Mouse (Mus musculus) heart, postnatal 25 days (tissue): ENCODE data around the gene Prrt4. TPM values are rescaled to one million over a fixed set of nuclear protein-coding genes. Genes with fewer than 3 reads are reported as not detected.
A peak's percentile ranks its signal among the peaks of the same experiment; 100 is the strongest.
"Not testable (repeated sequence)": the region's sequence is repeated elsewhere in the genome, so short reads cannot be mapped to it uniquely, and the experiment has no call there.

ENCODE experiments used
- DNase-seq: peaks from one replicate; pipeline ENCODE4 v3.0.0; 2022; ENCODE audit warnings: low spot score
- intact Hi-C: fragments of 180-260 bp; cut with DNase I; formaldehyde crosslinking; loops from one replicate; pipeline ENCODE4 v1.15.1; 2025
- total RNA-seq, 2 experiments: library from RNA; stranded (reverse); gene quantifications; 2 replicates each; pipeline ENCODE4 v1.2.3; 2021

Prrt4 gene
- 1 to 10 TPM; 3.1 to 3.6 TPM for total RNA-seq

GRCm38 (mm10) chr6:29178888-29179658 lies at the start of gene Prrt4:
Prrt4 (minus strand) TSS chr6:29179584.
- intact Hi-C loops: no loop called here
- peak; percentile 46 for DNase-seq

GRCm38 (mm10) chr6:29217717-29218116 lies 38.3 kb upstream of the Prrt4 start:
- intact Hi-C loops, DNase-seq: not testable (repeated sequence)

GRCm38 (mm10) chr6:29215881-29216501 lies 36.6 kb upstream of the Prrt4 start, which contains the start of gene Impdh1:
Impdh1 (minus strand) TSS chr6:29216364.
- DNase-seq: peak; percentile 71
- intact Hi-C loops: no loop called here

- no peak for DNase-seq
- intact Hi-C loops: no loop called here
Measured at GRCm38 (mm10) chr6:29215181-29215580, 35.8 kb upstream of the Prrt4 start.

GRCm38 (mm10) chr6:29214776-29215175 lies 35.4 kb upstream of the Prrt4 start:
- no peak for DNase-seq
- intact Hi-C loops: no loop called here

GRCm38 (mm10) chr6:29214245-29214644 lies 34.9 kb upstream of the Prrt4 start:
- DNase-seq: no peak
- intact Hi-C loops: no loop called here

GRCm38 (mm10) chr6:29213436-29213835 lies 34.1 kb upstream of the Prrt4 start:
- intact Hi-C loops: no loop called here
- DNase-seq: no peak

GRCm38 (mm10) chr6:29211806-29212492 lies 32.6 kb upstream of the Prrt4 start:
- DNase-seq: peak; percentile 74
- intact Hi-C loops: no loop called here

GRCm38 (mm10) chr6:29211146-29211545 lies 31.8 kb upstream of the Prrt4 start:
- intact Hi-C loops: no loop called here
- no peak for DNase-seq

- no peak for DNase-seq
- intact Hi-C loops: no loop called here
Measured at GRCm38 (mm10) chr6:29210231-29210936, 31.0 kb upstream of the Prrt4 start.

- intact Hi-C loops: no loop called here
- no peak for DNase-seq
Measured at GRCm38 (mm10) chr6:29208178-29208577, 28.8 kb upstream of the Prrt4 start.

- no peak for DNase-seq
- intact Hi-C loops: no loop called here
Measured at GRCm38 (mm10) chr6:29207017-29207416, 27.6 kb upstream of the Prrt4 start.

- intact Hi-C loops: no loop called here
Measured at GRCm38 (mm10) chr6:29206006-29206405, 26.6 kb upstream of the Prrt4 start.

GRCm38 (mm10) chr6:29204932-29205614 lies 25.7 kb upstream of the Prrt4 start:
- no peak for DNase-seq
- intact Hi-C loops: loop anchor here (1.0 kb wide), 2 partner anchors 35 to 74 kb away; partner anchors contain the start of gene Fam71f2

More at GRCm38 (mm10) chr6:29206006-29206405, 26.6 kb upstream of the Prrt4 start:
- DNase-seq: no peak

- no peak for DNase-seq
- intact Hi-C loops: no loop called here
Measured at GRCm38 (mm10) chr6:29203861-29204585, 24.6 kb upstream of the Prrt4 start.

GRCm38 (mm10) chr6:29203096-29203495 lies 23.7 kb upstream of the Prrt4 start:
- no peak for DNase-seq
- intact Hi-C loops: no loop called here

GRCm38 (mm10) chr6:29201988-29202387 lies 22.6 kb upstream of the Prrt4 start:
- no peak for DNase-seq
- intact Hi-C loops: no loop called here

GRCm38 (mm10) chr6:29201341-29201740 lies 22.0 kb upstream of the Prrt4 start:
- intact Hi-C loops: no loop called here
- no peak for DNase-seq

GRCm38 (mm10) chr6:29200496-29200895 lies 21.1 kb upstream of the Prrt4 start:
- intact Hi-C loops: no loop called here
- no peak for DNase-seq
